Mouse (Mus musculus) layer of hippocampus, adult 6 months (tissue): Measurements from ENCODE around the gene Padi2. TPM values are rescaled to one million over a fixed set of nuclear protein-coding genes. Genes with fewer than 3 reads are reported as not detected.

Source experiments
- long read RNA-seq, 2 experiments: library from polyadenylated mRNA; unstranded; transcript quantifications; one replicate each; pipeline ENCODE4 v2.0.0; 2019 to 2020
- polyA plus RNA-seq: library from polyadenylated mRNA; unstranded; fragments of <200 nt; fragmentation: Nextera tagmentation; gene quantifications from 2 replicates; pipeline ENCODE4 v1.2.3, GENCODE M21; 2021

The Padi2 gene
- polyA plus RNA-seq = 6.3 and 8.9 TPM in 2 replicates
- long read RNA-seq, experiment 1, full-length matches to known transcripts = 2 of 3 reads
- long read RNA-seq, experiment 1, partial matches to known transcripts = 0 of 3 reads
- long read RNA-seq, experiment 1, other reads (novel, unspliced or antisense) = 1 of 3 reads
- long read RNA-seq, experiment 2, full-length matches to known transcripts = 26 of 39 reads
- long read RNA-seq, experiment 2, partial matches to known transcripts = 3 of 39 reads
- long read RNA-seq, experiment 2, other reads (novel, unspliced or antisense) = 10 of 39 reads

DNA sequence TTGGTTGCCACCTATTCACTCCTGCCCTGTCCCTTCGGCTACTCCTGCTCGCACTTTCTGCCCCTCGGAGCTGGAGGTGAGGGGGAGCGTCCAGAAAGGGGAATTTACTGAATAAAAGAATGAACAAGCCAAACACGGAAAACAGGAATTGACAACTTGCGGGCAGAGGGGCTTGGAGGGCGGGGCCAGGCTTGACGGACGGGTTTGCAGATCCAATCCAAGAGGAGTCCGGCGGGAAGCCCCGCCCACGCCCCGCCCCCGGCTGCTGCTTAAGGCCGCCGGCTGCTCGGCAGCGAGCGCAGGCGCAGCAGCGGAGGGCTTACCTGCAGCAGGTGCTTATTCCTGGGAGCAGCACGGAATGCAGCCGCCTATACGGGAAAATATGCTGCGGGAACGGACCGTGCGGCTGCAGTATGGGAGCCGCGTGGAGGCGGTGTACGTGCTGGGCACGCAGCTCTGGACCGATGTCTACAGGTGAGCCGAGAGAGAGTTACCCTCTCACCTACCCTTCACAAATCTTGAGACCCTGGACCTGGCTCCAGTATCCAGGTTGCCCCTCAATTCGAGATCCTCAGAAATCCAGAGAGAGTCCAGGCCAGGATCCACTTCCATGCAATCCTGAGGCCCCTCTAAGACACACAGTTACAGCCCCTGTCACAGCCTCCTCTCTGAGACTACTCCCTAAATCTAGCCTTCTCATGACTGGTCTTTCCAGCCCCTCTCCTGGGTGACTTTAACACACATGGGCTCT, at the start of gene Padi2:
Gene Padi2 (plus strand): TSS at position 269 of the 751 bp plus-strand sequence.

DNA sequence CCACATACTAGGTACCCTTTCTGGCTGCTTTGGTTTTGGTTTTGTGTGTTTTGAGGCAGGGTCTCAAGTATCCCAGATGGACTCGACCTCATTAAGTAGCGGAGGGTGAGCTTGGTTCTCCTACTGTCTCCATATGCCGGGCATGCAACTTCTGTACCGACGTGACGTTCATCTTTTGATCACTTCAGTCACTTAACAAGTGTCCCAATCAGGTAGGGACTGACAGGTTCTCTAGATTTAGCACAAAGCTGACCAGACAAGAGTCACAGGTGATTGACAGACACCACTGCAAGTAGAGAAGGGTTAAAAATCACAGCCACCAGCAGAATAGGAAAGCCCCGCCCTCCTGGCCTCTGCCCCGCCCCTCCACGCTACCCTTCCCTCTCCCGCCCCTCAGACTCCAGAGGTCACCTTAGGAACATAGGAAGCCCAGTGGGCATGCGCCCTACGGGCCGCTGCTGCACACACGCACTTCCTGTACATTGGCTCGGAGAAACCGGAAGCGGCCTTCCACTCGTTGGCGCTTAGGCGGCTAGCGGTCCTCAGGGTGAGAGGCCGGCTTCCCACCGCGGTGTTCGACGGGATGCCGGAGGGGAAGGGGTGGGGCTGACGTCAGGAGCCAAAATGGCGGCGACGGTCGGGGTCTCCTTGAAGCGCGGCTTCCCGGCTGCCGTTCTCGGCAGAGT, 54.8 kb downstream of the Padi2 start, which contains the start of gene Sdhb:
Gene Sdhb (plus strand): TSS at position 423 of the 686 bp plus-strand sequence.

DNA sequence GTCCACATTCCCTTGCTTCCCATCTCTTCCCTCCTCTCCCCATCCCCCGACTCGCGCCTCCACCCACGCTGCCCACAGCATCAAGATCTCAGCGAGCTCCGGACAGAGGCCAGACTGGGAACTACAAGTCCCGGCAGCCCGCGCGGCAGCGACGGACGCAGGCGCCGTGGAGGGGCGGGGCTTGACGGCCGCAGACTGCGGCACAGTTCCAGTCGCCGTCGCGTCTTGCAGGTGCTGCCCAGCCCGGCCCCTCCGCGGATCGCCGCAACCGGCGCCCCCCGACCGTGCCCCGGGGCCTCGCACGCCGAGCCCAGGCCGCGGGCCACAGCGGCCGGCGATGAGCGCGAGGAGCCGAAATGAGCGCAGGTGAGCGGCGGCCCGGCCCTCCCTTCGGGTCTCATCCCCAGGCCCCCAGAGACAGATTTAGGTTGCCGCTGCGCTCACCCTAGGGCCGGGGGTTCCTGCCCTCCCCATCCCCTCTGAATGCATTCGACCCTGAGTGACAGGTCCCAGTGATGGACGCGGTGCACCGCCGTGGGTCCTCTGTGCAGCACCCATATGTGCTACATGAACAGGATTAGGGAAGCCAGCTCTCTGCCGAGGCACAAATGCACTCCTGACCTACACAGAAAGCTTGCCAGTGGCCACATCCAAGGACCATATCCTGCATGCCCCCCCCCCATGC, 80.7 kb downstream of the Padi2 start, which contains the start of gene Atp13a2:
Gene Atp13a2 (plus strand): TSS at position 163 of the 685 bp plus-strand sequence.

Other genes starting within 250 kb of the Padi2 start
- gene Arhgef10l, start 240.3 kb upstream of the Padi2 start, polyA plus RNA-seq = 7.2 and 8.3 TPM in 2 replicates
- 15.2 and 16.8 TPM in 2 replicates for gene Rcc2, start 205.8 kb upstream of the Padi2 start, polyA plus RNA-seq
- not detected in 2 replicates for gene Padi6, start 163.7 kb upstream of the Padi2 start, polyA plus RNA-seq
- not detected in 2 replicates for gene Padi4, start 132.1 kb upstream of the Padi2 start, polyA plus RNA-seq
- gene Padi3, start 95.7 kb upstream of the Padi2 start, polyA plus RNA-seq = not detected in 2 replicates
- gene Padi1, start 60.6 kb upstream of the Padi2 start, polyA plus RNA-seq = not detected in 2 replicates
- gene Sdhb, start 54.9 kb downstream of the Padi2 start, polyA plus RNA-seq = 538 and 582 TPM in 2 replicates
- gene Atp13a2, start 80.5 kb downstream of the Padi2 start, polyA plus RNA-seq = 43.6 and 48.5 TPM in 2 replicates
- 3.4 and 6.0 TPM in 2 replicates for gene Mfap2, start 104.1 kb downstream of the Padi2 start, polyA plus RNA-seq
- gene Crocc, start 154.2 kb downstream of the Padi2 start, polyA plus RNA-seq = 3.1 and 4.1 TPM in 2 replicates
- gene Necap2, start 172.0 kb downstream of the Padi2 start, polyA plus RNA-seq = 38.2 and 40.9 TPM in 2 replicates
- 0.06 and 0.08 TPM in 2 replicates for gene Spata21, start 182.0 kb downstream of the Padi2 start, polyA plus RNA-seq
- gene Szrd1, start 233.4 kb downstream of the Padi2 start, polyA plus RNA-seq = 9.6 and 11.5 TPM in 2 replicates
- 9.0 and 11.3 TPM in 2 replicates for gene Fbxo42, start 241.6 kb downstream of the Padi2 start, polyA plus RNA-seq